Mouse (Mus musculus) liver, embryonic 16.5 days (tissue): ENCODE measurements around the gene Six1. TPM values are rescaled to one million over a fixed set of nuclear protein-coding genes. Genes with fewer than 3 reads are reported as not detected.

Experiments used
- ATAC-seq: fragments of 200-750 bp; cut with Nextera tagmentation; 2 replicates; pipeline ENCODE4 v1.8.0; 2017; ENCODE audit warnings: low read depth, mild to moderate bottlenecking, moderate number of reproducible peaks, moderate library complexity
- H3K27ac ChIP-seq: fragments of 300-500 bp; sonication (generic); 2 replicates; pipeline ENCODE4 v1.5.1; 2014; ENCODE audit warnings: mild to moderate bottlenecking, low read length
- H3K27me3 ChIP-seq: fragments of 300-500 bp; sonication (generic); 2 replicates; pipeline ENCODE4 v1.6.1; 2014; ENCODE audit warnings: low read depth, low read length, mixed read lengths; ENCODE audit not compliant: control insufficient read depth, insufficient read depth
- H3K36me3 ChIP-seq: fragments of 300-500 bp; sonication (generic); 2 replicates; pipeline ENCODE4 v1.6.1; 2014; ENCODE audit warnings: mild to moderate bottlenecking; ENCODE audit not compliant: control insufficient read depth, insufficient read depth
- H3K4me1 ChIP-seq: fragments of 300-500 bp; sonication (generic); 2 replicates; pipeline ENCODE4 v1.6.1; 2014; ENCODE audit warnings: low read depth, low read length, mixed read lengths; ENCODE audit not compliant: control insufficient read depth
- H3K4me2 ChIP-seq: fragments of 300-500 bp; sonication (generic); 2 replicates; pipeline ENCODE4 v1.6.1; 2014; ENCODE audit warnings: low read depth, low read length, mixed read lengths
- H3K4me3 ChIP-seq: fragments of 300-500 bp; sonication (generic); 2 replicates; pipeline ENCODE4 v1.5.1; 2014; ENCODE audit warnings: low read depth, mild to moderate bottlenecking, low read length
- H3K9ac ChIP-seq: fragments of 300-500 bp; sonication (generic); 2 replicates; pipeline ENCODE4 v1.6.1; 2014; ENCODE audit warnings: low read depth, low read length
- H3K9me3 ChIP-seq: fragments of 300-500 bp; sonication (generic); replicated peaks from 2 replicates; pipeline ENCODE4 v1.6.1; 2016; ENCODE audit warnings: low read length; ENCODE audit not compliant: control insufficient read depth
- WGBS: fragments of 180-500 bp; shearing (Covaris S2); extraction: QIAGEN DNeasy Blood & Tissue Kit; methylation state at CpG from one replicate; pipeline ENCODE4 v1.1.7; 2014; ENCODE audit not compliant: insufficient replicate concordance; 5-methylcytosine and 5-hydroxymethylcytosine counted together
- polyA plus RNA-seq: library from polyadenylated mRNA; unstranded; fragments of >200 nt; fragmentation: Nextera tagmentation; extraction: Ambion mirVana; gene quantifications from 2 replicates; pipeline ENCODE4 v1.2.1, GENCODE M21; 2015

The Six1 gene
- polyA plus RNA-seq, 1 experiment from 2014 or later, result 0.24 TPM

GRCm38 (mm10) chr12:72996646-72997045 lies 57.0 kb downstream of the Six1 start:
- Histone ChIP-seq H3K9me3 (no peaks in the 10 kb centered on the region), H3K4me1 (no peaks in the 10 kb centered on the region), H3K27ac (no peak overlapping the region), H3K4me3 (no peak overlapping the region), H3K27me3 (no peaks in the 10 kb centered on the region), H3K4me2 (no peak overlapping the region), H3K9ac (no peak overlapping the region), H3K36me3 (no peaks in the 10 kb centered on the region)
- WGBS, result 75% methylated on average over 3 of the region's 3 CpGs
- ATAC-seq, result no peak

Other genes with a start within 250 kb of the Six1 start
- not detected in 2 replicates for gene Six6, start 114.0 kb downstream of the Six1 start, polyA plus RNA-seq
- gene 4930447C04Rik, start 113.1 kb downstream of the Six1 start, polyA plus RNA-seq, result 0.14 and 0.29 TPM in 2 replicates
- gene Six4, start 59.6 kb upstream of the Six1 start, polyA plus RNA-seq, result 0.04 and 0.06 TPM in 2 replicates
- gene Mnat1, start 69.8 kb upstream of the Six1 start, polyA plus RNA-seq, result 7.1 and 7.7 TPM in 2 replicates
- 5.1 and 5.7 TPM in 2 replicates for gene Trmt5, start 232.8 kb upstream of the Six1 start, polyA plus RNA-seq
- 1.3 and 2.5 TPM in 2 replicates for gene Slc38a6, start 232.9 kb upstream of the Six1 start, polyA plus RNA-seq